Mouse (Mus musculus) limb, embryonic 11.5 days (tissue): ENCODE measurements around the gene Il1rl1. TPM values are rescaled to one million over a fixed set of nuclear protein-coding genes. Genes with fewer than 3 reads are reported as not detected.

Source experiments
- polyA plus RNA-seq: library from polyadenylated mRNA; unstranded; fragments of >200 nt; fragmentation: Nextera tagmentation; extraction: Ambion mirVana; gene quantifications from 2 replicates; pipeline ENCODE4 v1.2.1, GENCODE M21; 2014

Il1rl1 gene
- polyA plus RNA-seq, 1 experiment from 2014 or later: 0.12 TPM

Other genes with a start within 250 kb of the Il1rl1 start
- 1.8 and 2.0 TPM in 2 replicates for gene Il1r1, start 204.5 kb upstream of the Il1rl1 start, polyA plus RNA-seq
- gene Il1rl2, start 105.0 kb upstream of the Il1rl1 start, polyA plus RNA-seq: 0.88 and 1.1 TPM in 2 replicates
- gene Il18r1, start 36.0 kb downstream of the Il1rl1 start, polyA plus RNA-seq: not detected in 2 replicates
- gene Il18rap, start 85.8 kb downstream of the Il1rl1 start, polyA plus RNA-seq: 0.12 and 0.28 TPM in 2 replicates
- gene Slc9a4, start 150.5 kb downstream of the Il1rl1 start, polyA plus RNA-seq: not detected in 2 replicates